Mouse (Mus musculus) MEL (cell line): ENCODE results near the gene Coq10a.
A peak's percentile ranks its signal among the peaks of the same experiment; 100 is the strongest.
"Not testable (repeated sequence)": the region's sequence is repeated elsewhere in the genome, so short reads cannot be mapped to it uniquely, and the experiment has no call there.

Experiments
- CTCF ChIP-seq, 3 experiments: IDR thresholded peaks in 2 of 3; conservative IDR thresholded peaks in 1 of 3; 2 replicates each; pipeline ENCODE4 v1.5.1; 2011 to 2012; ENCODE audit warnings: low read length in 3 of 3, low read depth in 2 of 3, mild to moderate bottlenecking in 2 of 3, improper control_type of control experiment in 1 of 3, inconsistent platforms in 1 of 3, mixed read lengths in 1 of 3, moderate library complexity in 1 of 3; ENCODE audit not compliant: control insufficient read depth in 1 of 3, insufficient read depth in 1 of 3, poor library complexity in 1 of 3, severe bottlenecking in 1 of 3
- E2F4 ChIP-seq: IDR thresholded peaks from 2 replicates; pipeline ENCODE4 v1.6.1; 2011; ENCODE audit warnings: low read depth, low read length, improper control_type of control experiment, borderline replicate concordance
- EP300 ChIP-seq, 2 experiments: IDR thresholded peaks; 2 replicates each; pipeline ENCODE4 v1.6.1; 2011; ENCODE audit warnings: improper control_type of control experiment in 2 of 2, low read length in 2 of 2, low read depth in 1 of 2, mild to moderate bottlenecking in 1 of 2
- GATA1 ChIP-seq: IDR thresholded peaks from 2 replicates; pipeline ENCODE4 v1.6.1; 2011; ENCODE audit warnings: low read depth, low read length, improper control_type of control experiment
- HCFC1 ChIP-seq: IDR thresholded peaks from 2 replicates; pipeline ENCODE4 v1.6.1; 2012; ENCODE audit warnings: low read depth, mild to moderate bottlenecking, inconsistent platforms, low read length, improper control_type of control experiment, moderate library complexity
- MAFK ChIP-seq: IDR thresholded peaks from 2 replicates; pipeline ENCODE4 v1.6.1; 2011; ENCODE audit warnings: low read depth, mild to moderate bottlenecking, low read length, improper control_type of control experiment, borderline replicate concordance
- MAX ChIP-seq: IDR thresholded peaks from 2 replicates; pipeline ENCODE4 v1.6.1; 2011; ENCODE audit warnings: low read length, improper control_type of control experiment
- MEF2A ChIP-seq: IDR thresholded peaks from 2 replicates; pipeline ENCODE4 v1.6.1; 2014; ENCODE audit warnings: low read depth, mild to moderate bottlenecking, inconsistent platforms, low read length, improper control_type of control experiment; ENCODE audit not compliant: poor library complexity, insufficient replicate concordance, severe bottlenecking; ENCODE audit errors: extremely low read depth
- MYC ChIP-seq: IDR thresholded peaks from 2 replicates; pipeline ENCODE4 v1.6.1; 2011; ENCODE audit warnings: low read depth, mild to moderate bottlenecking, low read length, improper control_type of control experiment, moderate library complexity
- POLR2A ChIP-seq, 2 experiments: IDR thresholded peaks; 2 replicates each; pipeline ENCODE4 v1.6.1; 2011 to 2012; ENCODE audit warnings: low read length in 2 of 2, mild to moderate bottlenecking in 2 of 2, control low read depth in 1 of 2, improper control_type of control experiment in 1 of 2, low read depth in 1 of 2, moderate library complexity in 1 of 2; ENCODE audit not compliant: control insufficient read depth in 1 of 2, insufficient read depth in 1 of 2, poor library complexity in 1 of 2
- POLR2AphosphoS2 ChIP-seq: IDR thresholded peaks from 2 replicates; pipeline ENCODE4 v1.6.1; 2011; ENCODE audit warnings: low read length, improper control_type of control experiment
- POLR2AphosphoS5 ChIP-seq: IDR thresholded peaks from 2 replicates; pipeline ENCODE4 v1.6.1; 2012; ENCODE audit warnings: low read depth, borderline replicate concordance, mild to moderate bottlenecking, inconsistent platforms, low read length, moderate library complexity, mixed read lengths
- TBP ChIP-seq: IDR thresholded peaks from 2 replicates; pipeline ENCODE4 v1.8.0; 2011; ENCODE audit warnings: low read depth, low read length, improper control_type of control experiment
- ZMIZ1 ChIP-seq: IDR thresholded peaks from 2 replicates; pipeline ENCODE4 v1.6.1; 2012; ENCODE audit warnings: low read depth, mild to moderate bottlenecking, inconsistent platforms, low read length, improper control_type of control experiment, moderate library complexity

DNA sequence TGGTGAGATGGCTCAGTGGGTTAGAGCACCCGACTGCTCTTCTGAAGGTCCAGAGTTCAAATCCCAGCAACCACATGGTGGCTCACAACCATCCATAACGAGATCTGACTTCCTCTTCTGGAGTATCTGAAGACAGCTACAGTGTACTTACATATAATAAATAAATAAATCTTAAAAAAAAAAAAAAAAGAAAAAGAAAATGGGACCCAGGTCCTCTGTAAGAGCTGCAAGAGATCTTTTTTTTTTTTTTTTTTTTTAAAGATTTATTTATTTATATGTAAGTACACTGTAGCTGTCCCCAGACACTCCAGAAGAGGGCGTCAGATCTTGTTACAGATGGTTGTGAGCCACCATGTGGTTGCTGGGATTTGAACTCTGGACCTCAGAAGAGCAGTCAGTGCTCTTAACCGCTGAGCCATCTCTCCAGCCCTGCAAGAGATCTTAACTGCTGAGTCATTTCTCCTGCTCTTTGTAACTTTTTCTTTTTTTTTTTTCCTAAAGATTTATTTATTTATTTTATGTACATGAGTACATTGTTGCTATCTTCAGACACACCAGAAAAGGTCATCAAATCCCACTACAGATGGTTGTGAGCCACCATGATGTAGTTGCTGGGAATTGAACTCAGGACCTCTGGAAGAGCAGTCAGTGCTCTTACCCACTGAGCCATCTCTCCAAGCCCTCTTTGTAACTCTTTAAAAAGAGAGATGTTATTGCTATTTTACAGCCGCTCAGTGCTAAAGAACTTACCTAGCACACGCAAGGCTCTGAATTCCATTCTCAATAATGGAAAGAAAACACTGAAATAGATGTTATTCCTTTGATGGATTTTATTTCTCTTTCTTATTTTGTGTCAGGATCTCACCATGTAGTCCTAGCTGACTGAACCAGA is 36.2 kb downstream of the Coq10a start:
- not testable (repeated sequence) for TF ChIP-seq POLR2AphosphoS5; CTCF (IDR thresholded peaks at IDR 0.05 in 2 of 3, conservative IDR thresholded peaks at IDR 0.05 in 1 of 3; ENCODE audit: control insufficient read depth in 1 of 3, insufficient read depth in 1 of 3, low read depth in 2 of 3, low read length in 3 of 3, poor library complexity in 1 of 3, severe bottlenecking in 1 of 3); GATA1; POLR2AphosphoS2; MYC; POLR2A (IDR thresholded peaks at IDR 0.05; ENCODE audit: control insufficient read depth in 1 of 2, insufficient read depth in 1 of 2, low read depth in 1 of 2, low read length in 2 of 2, poor library complexity in 1 of 2); MEF2A; ZMIZ1; EP300 (IDR thresholded peaks at IDR 0.05; ENCODE audit: low read depth in 1 of 2, low read length in 2 of 2); HCFC1; MAX; E2F4; MAFK
- TF ChIP-seq TBP, result peak; percentile 95
